Mouse (Mus musculus) left cerebral cortex, adult 2 months (tissue): ENCODE measurements around the gene Thap8. TPM values are rescaled to one million over a fixed set of nuclear protein-coding genes. Genes with fewer than 3 reads are reported as not detected.
A peak's percentile ranks its signal among the peaks of the same experiment; 100 is the strongest.

Source experiments
- DNase-seq, 2 experiments: peaks; one replicate each; pipeline ENCODE4 v3.0.0; 2021 to 2022; ENCODE audit warnings: low spot score in 2 of 2, mixed read lengths in 1 of 2; ENCODE audit errors: extremely low spot score in 1 of 2
- H3K27ac ChIP-seq: fragments of 200-600 bp; 2 replicates; pipeline ENCODE4 v1.8.1; 2022
- H3K4me3 ChIP-seq: fragments of 200-600 bp; 2 replicates; pipeline ENCODE4 v1.8.1; 2022
- CTCF ChIP-seq: fragments of 200-600 bp; IDR thresholded peaks from 2 replicates; pipeline ENCODE4 v1.8.1; 2022; ENCODE audit warnings: antibody characterized with exemption, mild to moderate bottlenecking, moderate library complexity
- intact Hi-C: fragments of 180-260 bp; cut with DNase I; formaldehyde crosslinking; loops from one replicate; pipeline ENCODE4 v1.15.1; 2025
- total RNA-seq, 2 experiments: library from RNA; stranded (reverse); gene quantifications; 2 replicates each; pipeline ENCODE4 v1.2.3; 2021

Thap8 gene
- total RNA-seq, 2 experiments from 2014 or later, result not detected

DNA sequence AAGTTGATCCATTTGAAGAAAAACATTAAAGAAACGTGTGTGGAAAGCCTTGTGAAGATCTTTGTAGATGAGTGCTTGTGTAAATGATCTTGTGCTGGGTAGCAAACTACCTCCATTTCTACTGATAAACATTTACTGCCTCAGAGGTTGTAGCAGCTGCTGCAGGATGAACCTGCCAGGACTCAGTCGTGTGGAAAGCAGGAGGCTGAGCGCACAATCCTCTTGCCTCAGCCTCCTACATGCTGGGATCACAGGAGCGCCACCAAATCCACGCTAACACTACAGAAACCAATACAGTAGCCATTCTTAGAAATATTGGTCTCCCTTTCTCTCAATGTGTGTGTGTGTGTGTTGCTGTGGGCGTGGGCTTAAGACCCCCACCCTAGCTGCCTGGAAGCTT is 8.2 kb downstream of the Thap8 start:
- no peak overlapping the region for H3K4me3 ChIP-seq
- no peak for DNase-seq
- TF ChIP-seq CTCF, result no peak
- intact Hi-C loops, result no loop called here
- no peak overlapping the region for H3K27ac ChIP-seq

DNA sequence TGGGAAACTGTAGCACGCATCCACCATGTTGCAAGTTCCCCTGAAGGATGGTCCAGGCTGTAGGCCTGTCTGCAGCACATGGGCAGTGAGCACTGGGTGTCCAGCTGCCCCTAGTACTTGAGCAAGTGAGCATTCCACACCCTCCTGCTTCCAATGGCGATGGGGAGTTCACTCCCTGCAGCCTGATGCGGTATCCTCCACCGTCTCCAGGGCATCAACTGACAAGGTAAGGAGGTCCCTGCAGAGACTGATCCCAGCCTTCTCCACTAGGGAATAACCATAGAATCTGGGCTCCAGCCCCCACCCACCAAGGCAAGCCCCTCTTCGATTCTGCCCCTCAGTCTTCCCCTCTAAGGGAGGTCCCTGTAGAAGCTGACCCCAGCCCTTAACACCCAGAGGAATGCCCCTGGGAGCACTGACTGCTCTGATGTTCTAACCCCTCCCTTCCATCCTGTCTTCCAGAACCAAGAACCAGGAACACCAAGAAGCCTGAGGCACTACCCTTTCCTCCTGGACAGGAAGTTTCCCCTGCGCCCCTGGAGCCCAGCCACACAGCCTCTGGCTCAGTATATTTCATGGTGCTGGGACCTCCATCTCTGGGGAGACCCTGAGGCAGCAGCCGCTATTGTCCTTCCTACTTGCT is 9.3 kb downstream of the Thap8 start:
- TF ChIP-seq CTCF, result no peak
- H3K4me3 ChIP-seq, result no peak overlapping the region
- DNase-seq, result no peak
- intact Hi-C loops, result no loop called here
- no peak overlapping the region for H3K27ac ChIP-seq

DNA sequence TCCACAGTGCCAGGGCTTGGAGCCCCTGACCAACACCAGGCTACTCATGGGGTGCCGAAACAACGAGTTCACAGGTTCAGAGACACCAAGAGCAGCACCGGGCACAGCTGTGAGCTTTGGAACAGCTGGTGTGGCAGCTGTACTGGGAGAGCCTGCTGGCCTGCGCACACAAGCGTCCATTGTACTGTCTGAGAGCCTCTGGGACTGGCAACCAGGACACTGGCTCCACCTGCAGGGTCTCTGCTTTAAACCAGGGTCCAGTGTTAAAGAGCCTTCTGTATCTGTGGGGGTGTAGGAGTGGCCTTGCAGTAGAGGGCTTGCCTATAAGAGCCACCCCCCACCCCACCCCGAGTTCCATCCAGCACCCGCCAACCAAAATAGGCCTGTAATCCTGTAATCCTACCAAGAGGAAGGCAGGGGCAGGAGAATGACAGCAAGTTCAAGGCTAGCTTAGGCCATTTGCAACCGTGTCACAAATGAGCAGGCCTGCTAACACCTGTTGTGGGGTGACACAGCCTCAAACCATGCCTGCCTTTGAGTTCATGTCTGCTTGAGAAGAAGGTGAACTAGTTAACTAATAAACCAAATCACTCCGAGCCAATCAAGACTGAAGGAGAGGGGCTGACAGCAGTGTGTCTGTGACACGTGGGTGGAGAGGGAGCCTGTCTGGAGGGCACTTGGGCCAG is 10.0 kb downstream of the Thap8 start:
- Histone ChIP-seq H3K4me3 (no peak overlapping the region), H3K27ac (no peak overlapping the region)
- no peak for DNase-seq
- intact Hi-C loops, result no loop called here
- TF ChIP-seq CTCF, result peak; percentile 9

DNA sequence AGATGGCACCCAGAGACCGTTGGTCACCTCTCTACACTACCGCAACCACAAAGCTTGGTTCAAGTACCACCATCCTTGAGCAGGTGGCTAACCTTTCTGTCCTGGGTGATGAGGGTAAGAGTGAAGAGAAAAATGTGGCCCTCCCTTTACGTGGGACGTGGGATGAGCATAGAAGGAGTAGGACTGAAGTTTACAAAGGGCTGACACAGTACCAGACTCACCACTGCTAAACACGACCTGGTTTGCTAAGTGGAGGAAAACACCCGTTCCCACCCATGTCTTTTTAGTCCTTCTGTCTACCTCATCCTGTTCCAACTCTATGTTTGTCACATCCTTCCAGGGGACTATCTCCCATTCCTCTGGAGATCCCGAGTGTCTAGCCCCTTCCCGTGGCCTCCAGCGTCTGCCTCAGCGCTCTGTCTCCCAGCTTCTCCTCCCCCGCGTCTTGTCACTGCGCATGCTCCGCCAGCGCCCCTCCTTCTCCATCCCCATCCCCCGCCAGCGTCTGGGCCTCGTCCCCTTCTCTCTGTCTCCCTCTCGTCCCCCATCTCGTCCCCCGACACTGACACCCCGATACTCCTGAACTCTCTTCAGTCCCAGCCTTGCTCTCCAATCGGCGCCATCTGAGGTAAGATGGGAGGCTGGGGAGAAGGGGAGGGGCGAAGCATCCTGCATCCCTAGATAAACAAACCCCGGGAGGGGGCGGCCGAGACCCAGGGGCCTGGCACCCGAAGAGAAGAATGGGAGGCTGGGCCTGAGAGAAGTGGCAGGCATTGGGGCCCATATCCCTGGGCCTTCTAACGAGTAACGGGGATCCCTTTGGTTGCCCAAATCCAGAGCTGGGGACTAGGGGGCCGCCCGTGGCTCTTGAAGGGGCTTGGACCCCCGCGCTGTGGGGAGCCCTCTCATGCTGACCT is 11.6 kb downstream of the Thap8 start, which contains the start of gene Clip3:
Gene Clip3 (plus strand): TSS at position 514 of the 917 bp plus-strand sequence.
- peak within 1 kb of the TSS; percentile 98 for H3K27ac ChIP-seq
- intact Hi-C loops, result no loop called here
- peak within 1 kb of the TSS; percentile 74 for H3K4me3 ChIP-seq
- no peak; the same call in 1 of the 2 replicates for TF ChIP-seq CTCF
- DNase-seq, result peak; percentile 88 to 94

GRCm38 (mm10) chr7:30293795-30294194 is 13.9 kb downstream of the Thap8 start:
- intact Hi-C loops, result no loop called here
- peak in 1 of 2 experiments; percentile 25 for DNase-seq
- Histone ChIP-seq H3K27ac (peak overlapping the region; percentile 72; the same call in 1 of the 2 replicates), H3K4me3 (peak overlapping the region; percentile 27)
- TF ChIP-seq CTCF, result no peak

DNA sequence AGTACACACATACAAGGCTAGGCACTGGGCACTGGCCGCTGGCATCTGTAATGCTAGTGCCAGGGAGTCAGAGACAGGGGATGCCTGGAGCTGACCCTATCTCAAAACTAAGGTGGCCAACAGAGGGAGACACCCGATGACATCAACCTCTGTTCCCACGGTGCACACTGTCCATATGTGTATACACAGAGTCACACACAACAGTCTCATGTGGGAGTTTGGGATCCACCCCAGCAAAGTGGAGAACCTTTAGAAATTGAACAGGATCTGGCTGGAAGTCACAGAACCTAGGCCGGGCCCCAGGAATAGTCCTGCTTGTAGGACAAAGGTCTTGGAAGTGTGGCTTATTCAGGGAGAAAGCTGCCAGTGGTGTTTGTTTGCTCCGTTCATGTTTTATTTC is 14.4 kb downstream of the Thap8 start:
- Histone ChIP-seq H3K4me3 (peak overlapping the region; percentile 27), H3K27ac (peak overlapping the region; percentile 72)
- TF ChIP-seq CTCF, result no peak
- no peak for DNase-seq
- intact Hi-C loops, result no loop called here

DNA sequence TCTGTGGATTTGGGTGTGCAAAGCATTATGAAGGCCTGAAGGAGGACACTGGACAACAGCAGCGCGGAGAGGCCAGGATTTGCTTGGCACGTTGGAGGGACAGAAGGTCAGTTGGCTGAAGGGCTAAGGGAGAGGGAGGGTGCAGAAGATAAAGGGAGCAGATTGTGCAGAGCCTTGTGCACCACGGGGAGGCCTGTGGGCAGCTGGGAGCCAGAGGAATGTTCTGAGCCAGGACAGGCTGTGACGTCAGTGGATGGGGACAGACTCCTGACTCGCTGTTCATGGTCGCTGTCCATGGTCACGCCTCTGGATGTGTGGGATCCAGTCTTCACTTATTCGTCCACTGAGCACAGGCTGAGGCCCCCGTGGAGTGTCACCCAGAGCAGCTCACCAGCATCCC is 15.2 kb downstream of the Thap8 start:
- DNase-seq, result peak in 1 of 2 experiments; percentile 43
- H3K4me3 ChIP-seq, result no peak overlapping the region; the same call in 1 of the 2 replicates
- no peak overlapping the region for H3K27ac ChIP-seq
- intact Hi-C loops, result no loop called here
- TF ChIP-seq CTCF, result no peak

GRCm38 (mm10) chr7:30296816-30297215 is 16.9 kb downstream of the Thap8 start:
- intact Hi-C loops, result no loop called here
- H3K27ac ChIP-seq, result no peak overlapping the region
- no peak for TF ChIP-seq CTCF
- DNase-seq, result no peak
- no peak overlapping the region for H3K4me3 ChIP-seq

DNA sequence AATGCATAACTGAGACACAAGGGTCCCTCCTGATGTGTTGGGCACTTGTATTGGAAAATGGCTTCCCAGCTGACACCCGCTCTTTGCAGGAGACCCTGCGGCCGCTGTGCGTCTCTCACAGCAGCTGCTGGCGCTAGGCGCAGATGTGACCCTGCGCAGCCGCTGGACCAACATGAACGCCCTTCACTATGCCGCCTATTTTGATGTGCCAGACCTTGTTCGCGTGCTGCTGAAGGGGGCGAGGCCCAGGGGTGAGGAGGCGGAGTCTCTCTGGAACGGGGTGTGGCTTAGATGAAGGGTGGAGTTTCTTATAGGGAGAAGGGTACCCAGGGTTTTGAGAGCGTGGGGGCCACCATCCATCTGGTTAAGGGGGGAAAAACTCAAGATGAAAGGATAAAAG is 17.4 kb downstream of the Thap8 start:
- no peak overlapping the region for H3K27ac ChIP-seq
- TF ChIP-seq CTCF, result no peak
- no peak overlapping the region for H3K4me3 ChIP-seq
- intact Hi-C loops, result no loop called here
- DNase-seq, result no peak

DNA sequence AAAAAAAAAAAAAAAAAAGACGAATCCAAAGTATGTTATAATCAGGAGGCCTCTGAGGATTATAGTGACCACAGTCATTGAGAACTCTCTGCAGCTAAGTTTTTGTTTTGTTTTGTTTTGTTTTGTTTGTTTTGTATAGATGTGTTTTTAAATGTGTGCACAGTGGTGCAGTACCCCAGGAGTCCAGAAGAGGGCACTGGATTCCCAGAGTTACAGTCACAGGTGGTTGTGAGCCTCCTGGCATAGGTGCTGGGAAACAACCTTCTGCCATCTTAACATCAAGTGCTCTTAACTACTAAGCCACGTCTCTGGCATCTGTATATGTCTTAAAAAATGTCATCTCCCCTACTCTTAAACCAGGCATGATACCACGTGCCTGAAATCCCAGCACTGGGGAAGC is 21.0 kb downstream of the Thap8 start:
- intact Hi-C loops, result no loop called here
- Histone ChIP-seq H3K4me3 (no peak overlapping the region), H3K27ac (no peak overlapping the region)
- no peak for DNase-seq
- TF ChIP-seq CTCF, result peak; percentile 75

GRCm38 (mm10) chr7:30306083-30306779 is 26.3 kb downstream of the Thap8 start:
- no peak for DNase-seq
- no peak overlapping the region for H3K27ac ChIP-seq
- H3K4me3 ChIP-seq, result no peak overlapping the region
- peak; percentile 58 for TF ChIP-seq CTCF
- intact Hi-C loops, result no loop called here
